Mouse (Mus musculus) stomach, embryonic 15.5 days (tissue): ENCODE measurements around the gene Ghsr. TPM values are rescaled to one million over a fixed set of nuclear protein-coding genes. Genes with fewer than 3 reads are reported as not detected.

Experiments
- ATAC-seq: fragments of 200-750 bp; cut with Nextera tagmentation; 2 replicates; pipeline ENCODE4 v1.8.0; 2017; ENCODE audit warnings: low read depth, moderate number of reproducible peaks, moderate TSS enrichment; ENCODE audit not compliant: insufficient read depth, low FRiP score
- H3K27ac ChIP-seq: fragments of 300-500 bp; sonication (generic); 2 replicates; pipeline ENCODE4 v1.5.1; 2015; ENCODE audit warnings: mild to moderate bottlenecking, inconsistent platforms
- H3K27me3 ChIP-seq: fragments of 300-500 bp; sonication (generic); replicated peaks from 2 replicates; pipeline ENCODE4 v1.6.1; 2015; ENCODE audit warnings: inconsistent platforms
- H3K36me3 ChIP-seq: fragments of 300-500 bp; sonication (generic); 2 replicates; pipeline ENCODE4 v1.6.1; 2015; ENCODE audit warnings: inconsistent platforms
- H3K4me1 ChIP-seq: fragments of 300-500 bp; sonication (generic); 2 replicates; pipeline ENCODE4 v1.6.1; 2015; ENCODE audit warnings: inconsistent platforms
- H3K4me2 ChIP-seq: fragments of 300-500 bp; sonication (generic); 2 replicates; pipeline ENCODE4 v1.6.1; 2015; ENCODE audit warnings: mild to moderate bottlenecking, inconsistent platforms
- H3K4me3 ChIP-seq: fragments of 300-500 bp; sonication (generic); replicated peaks from 2 replicates; pipeline ENCODE4 v1.5.1; 2015; ENCODE audit warnings: inconsistent platforms
- H3K9ac ChIP-seq: fragments of 300-500 bp; sonication (generic); 2 replicates; pipeline ENCODE4 v1.6.1; 2015; ENCODE audit warnings: inconsistent platforms
- H3K9me3 ChIP-seq: fragments of 300-500 bp; sonication (generic); 2 replicates; pipeline ENCODE4 v1.6.1; 2016; ENCODE audit warnings: inconsistent platforms
- WGBS: fragments of 180-500 bp; shearing (Covaris S2); methylation state at CpG from one replicate; pipeline ENCODE4 v1.1.7; 2015; 5-methylcytosine and 5-hydroxymethylcytosine counted together
- polyA plus RNA-seq: library from polyadenylated mRNA; unstranded; fragments of >200 nt; fragmentation: Nextera tagmentation; extraction: Ambion mirVana; gene quantifications from 2 replicates; pipeline ENCODE4 v1.2.1, GENCODE M21; 2015

Ghsr gene
- polyA plus RNA-seq, 1 experiment from 2014 or later: 0.04 TPM

GRCm38 (mm10) chr3:27416786-27417185, 45.6 kb downstream of the Ghsr start:
- Histone ChIP-seq H3K9ac (no peak overlapping the region), H3K9me3 (no peaks in the 10 kb centered on the region), H3K4me3 (no peak overlapping the region), H3K27me3 (no peaks in the 10 kb centered on the region), H3K4me2 (no peak overlapping the region), H3K36me3 (peaks cover 15% of the 10 kb centered on the region; the same call in 1 of the 2 replicates), H3K4me1 (no peaks in the 10 kb centered on the region), H3K27ac (no peak overlapping the region)
- no peak for ATAC-seq
- 79% methylated on average over 10 of the region's 10 CpGs for WGBS

- peaks cover 15% of the 10 kb centered on the region; the same call in 1 of the 2 replicates for H3K36me3 ChIP-seq
- no peak overlapping the region for H3K9ac ChIP-seq
- H3K9me3 ChIP-seq: no peaks in the 10 kb centered on the region
- no peaks in the 10 kb centered on the region for H3K4me1 ChIP-seq
- 93% methylated on average over 8 of the region's 8 CpGs for WGBS
- H3K4me3 ChIP-seq: no peak overlapping the region
- ATAC-seq: no peak
- no peaks in the 10 kb centered on the region for H3K27me3 ChIP-seq
- H3K27ac ChIP-seq: no peak overlapping the region
- no peak overlapping the region for H3K4me2 ChIP-seq
Measured at GRCm38 (mm10) chr3:27418602-27419001, 47.5 kb downstream of the Ghsr start.

GRCm38 (mm10) chr3:27421980-27422379, 50.8 kb downstream of the Ghsr start:
- ATAC-seq: no peak
- H3K9me3 ChIP-seq: no peaks in the 10 kb centered on the region
- peaks cover 30% of the 10 kb centered on the region for H3K36me3 ChIP-seq
- H3K9ac ChIP-seq: no peak overlapping the region
- no peaks in the 10 kb centered on the region for H3K27me3 ChIP-seq
- no peak overlapping the region for H3K4me2 ChIP-seq
- no peak overlapping the region for H3K27ac ChIP-seq
- H3K4me3 ChIP-seq: no peak overlapping the region
- H3K4me1 ChIP-seq: no peaks in the 10 kb centered on the region
- WGBS: 83% methylated on average over 12 of the region's 12 CpGs

- WGBS: 83% methylated on average over 6 of the region's 6 CpGs
- no peak for ATAC-seq
- no peak overlapping the region for H3K27ac ChIP-seq
- no peaks in the 10 kb centered on the region for H3K27me3 ChIP-seq
- no peaks in the 10 kb centered on the region for H3K9me3 ChIP-seq
- no peak overlapping the region for H3K4me3 ChIP-seq
- peaks cover 33% of the 10 kb centered on the region for H3K36me3 ChIP-seq
- H3K4me1 ChIP-seq: no peaks in the 10 kb centered on the region
- no peak overlapping the region for H3K4me2 ChIP-seq
- H3K9ac ChIP-seq: no peak overlapping the region
Measured at GRCm38 (mm10) chr3:27422521-27422920, 51.4 kb downstream of the Ghsr start.

GRCm38 (mm10) chr3:27424049-27424667, 53.0 kb downstream of the Ghsr start:
- 86% methylated on average over 11 of the region's 11 CpGs for WGBS
- no peaks in the 10 kb centered on the region for H3K4me1 ChIP-seq
- H3K36me3 ChIP-seq: peaks cover 34% of the 10 kb centered on the region
- no peaks in the 10 kb centered on the region for H3K9me3 ChIP-seq
- H3K27me3 ChIP-seq: no peaks in the 10 kb centered on the region
- H3K9ac ChIP-seq: no peak overlapping the region
- H3K4me3 ChIP-seq: no peak overlapping the region
- no peak for ATAC-seq
- no peak overlapping the region for H3K27ac ChIP-seq
- H3K4me2 ChIP-seq: no peak overlapping the region

GRCm38 (mm10) chr3:27427406-27427805, 56.3 kb downstream of the Ghsr start:
- no peaks in the 10 kb centered on the region for H3K9me3 ChIP-seq
- no peaks in the 10 kb centered on the region for H3K4me1 ChIP-seq
- H3K4me2 ChIP-seq: no peak overlapping the region
- no peaks in the 10 kb centered on the region for H3K27me3 ChIP-seq
- no peak overlapping the region for H3K27ac ChIP-seq
- H3K36me3 ChIP-seq: peaks cover 29% of the 10 kb centered on the region
- WGBS: 86% methylated on average over 6 of the region's 6 CpGs
- no peak overlapping the region for H3K4me3 ChIP-seq
- ATAC-seq: no peak
- no peak overlapping the region for H3K9ac ChIP-seq

Other genes with a start within 250 kb of the Ghsr start
- 43.5 and 46.2 TPM in 2 replicates for gene Ect2, start 217.5 kb upstream of the Ghsr start, polyA plus RNA-seq
- 8.3 and 9.4 TPM in 2 replicates for gene Nceh1, start 188.4 kb upstream of the Ghsr start, polyA plus RNA-seq
- 0.54 and 0.61 TPM in 2 replicates for gene Tnfsf10, start 54.3 kb upstream of the Ghsr start, polyA plus RNA-seq